Mouse (Mus musculus) lung, embryonic 14.5 days (tissue): ENCODE data around the gene Hist1h2bk. TPM values are rescaled to one million over a fixed set of nuclear protein-coding genes. Genes with fewer than 3 reads are reported as not detected.
"Not testable (repeated sequence)": the region's sequence is repeated elsewhere in the genome, so short reads cannot be mapped to it uniquely, and the experiment has no call there.

ENCODE experiments used
- ATAC-seq: fragments of 200-750 bp; cut with Nextera tagmentation; 2 replicates; pipeline ENCODE4 v1.8.0; 2017; ENCODE audit warnings: mild to moderate bottlenecking, moderate TSS enrichment, moderate library complexity; ENCODE audit not compliant: insufficient read depth
- DNase-seq: peaks from one replicate; pipeline ENCODE4 v3.0.0-alpha.2; 2015
- H3K27ac ChIP-seq: fragments of 300-500 bp; sonication (generic); 2 replicates; pipeline ENCODE4 v1.5.1; 2014; ENCODE audit warnings: low read depth, mild to moderate bottlenecking, moderate library complexity
- H3K27me3 ChIP-seq: fragments of 300-500 bp; sonication (generic); 2 replicates; pipeline ENCODE4 v1.6.1; 2014; ENCODE audit warnings: low read length, control low read depth; ENCODE audit not compliant: insufficient read depth
- H3K36me3 ChIP-seq: fragments of 300-500 bp; sonication (generic); 2 replicates; pipeline ENCODE4 v1.6.1; 2014; ENCODE audit warnings: control low read depth; ENCODE audit not compliant: insufficient read depth
- H3K4me1 ChIP-seq: fragments of 300-500 bp; sonication (generic); 2 replicates; pipeline ENCODE4 v1.6.1; 2014; ENCODE audit warnings: antibody characterized with exemption, control low read depth; ENCODE audit not compliant: insufficient read depth
- H3K4me2 ChIP-seq: fragments of 300-500 bp; sonication (generic); 2 replicates; pipeline ENCODE4 v1.6.1; 2014; ENCODE audit warnings: mild to moderate bottlenecking
- H3K4me3 ChIP-seq: fragments of 300-500 bp; sonication (generic); 2 replicates; pipeline ENCODE4 v1.5.1; 2014; ENCODE audit warnings: low read depth, low read length
- H3K9ac ChIP-seq: fragments of 300-500 bp; sonication (generic); 2 replicates; pipeline ENCODE4 v1.6.1; 2014
- H3K9me3 ChIP-seq: fragments of 300-500 bp; sonication (generic); 2 replicates; pipeline ENCODE4 v1.6.1; 2016; ENCODE audit warnings: low read depth, low read length, control low read depth
- CTCF ChIP-seq: IDR thresholded peaks from 2 replicates; pipeline ENCODE4 v1.5.1; 2016; ENCODE audit warnings: antibody characterized with exemption, low read depth
- WGBS: fragments of 180-500 bp; shearing (Covaris S2); extraction: QIAGEN DNeasy Blood & Tissue Kit; methylation state at CpG from one replicate; pipeline ENCODE4 v1.1.7; 2014; 5-methylcytosine and 5-hydroxymethylcytosine counted together
- polyA plus RNA-seq: library from polyadenylated mRNA; unstranded; fragments of >200 nt; fragmentation: Nextera tagmentation; extraction: Ambion mirVana; gene quantifications from 2 replicates; pipeline ENCODE4 v1.2.1, GENCODE M21; 2014

The Hist1h2bk gene
- 8.6 and 11.7 TPM in 2 replicates for polyA plus RNA-seq

DNA sequence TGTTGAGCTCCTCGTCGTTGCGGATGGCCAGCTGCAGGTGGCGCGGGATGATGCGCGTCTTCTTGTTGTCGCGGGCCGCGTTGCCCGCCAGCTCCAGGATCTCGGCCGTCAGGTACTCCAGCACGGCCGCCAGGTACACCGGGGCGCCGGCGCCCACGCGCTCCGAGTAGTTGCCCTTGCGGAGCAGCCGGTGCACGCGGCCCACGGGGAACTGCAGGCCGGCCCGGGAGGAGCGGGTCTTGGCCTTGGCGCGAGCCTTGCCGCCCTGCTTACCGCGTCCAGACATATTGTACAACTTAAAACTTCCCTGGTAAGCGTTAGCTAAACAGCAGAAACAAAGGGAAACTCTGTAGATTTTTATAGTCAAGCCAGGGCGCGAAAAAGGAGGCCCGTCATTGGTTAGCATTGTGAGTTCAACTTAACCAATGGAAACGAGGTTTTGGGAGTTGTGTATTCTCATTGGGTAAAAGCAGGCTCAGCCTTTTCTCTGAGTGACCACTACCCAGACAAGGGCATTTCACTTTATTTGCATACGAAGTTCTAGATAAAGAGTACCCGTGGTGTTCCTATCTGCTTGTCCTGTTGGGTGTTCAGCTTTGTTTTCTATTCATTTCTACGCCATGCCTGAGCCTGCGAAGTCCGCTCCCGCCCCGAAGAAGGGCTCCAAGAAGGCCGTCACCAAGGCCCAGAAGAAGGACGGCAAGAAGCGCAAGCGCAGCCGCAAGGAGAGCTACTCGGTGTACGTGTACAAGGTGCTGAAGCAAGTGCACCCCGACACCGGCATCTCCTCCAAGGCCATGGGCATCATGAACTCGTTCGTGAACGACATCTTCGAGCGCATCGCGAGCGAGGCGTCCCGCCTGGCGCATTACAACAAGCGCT, at the start of gene Hist1h2bk, which contains the start of gene Hist1h2ah:
Hist1h2bk (plus strand) TSS at position 604 of the 882 bp plus-strand sequence.
Hist1h2ah (minus strand) TSS at position 302 of the 882 bp plus-strand sequence.
- Histone ChIP-seq H3K4me2 (peak within 1 kb of the TSS; percentile 82), H3K9ac (peak within 1 kb of the TSS; percentile 79), H3K4me3 (peak within 1 kb of the TSS; percentile 47), H3K27ac (peak within 1 kb of the TSS; percentile 97)
- ATAC-seq (peak; percentile 98), DNase-seq (peak; percentile 98)
- WGBS, result under 1% methylated on average over 24 of the region's 69 CpGs
- not testable (repeated sequence) for H3K4me1 ChIP-seq, H3K27me3 ChIP-seq, H3K9me3 ChIP-seq, H3K36me3 ChIP-seq

DNA sequence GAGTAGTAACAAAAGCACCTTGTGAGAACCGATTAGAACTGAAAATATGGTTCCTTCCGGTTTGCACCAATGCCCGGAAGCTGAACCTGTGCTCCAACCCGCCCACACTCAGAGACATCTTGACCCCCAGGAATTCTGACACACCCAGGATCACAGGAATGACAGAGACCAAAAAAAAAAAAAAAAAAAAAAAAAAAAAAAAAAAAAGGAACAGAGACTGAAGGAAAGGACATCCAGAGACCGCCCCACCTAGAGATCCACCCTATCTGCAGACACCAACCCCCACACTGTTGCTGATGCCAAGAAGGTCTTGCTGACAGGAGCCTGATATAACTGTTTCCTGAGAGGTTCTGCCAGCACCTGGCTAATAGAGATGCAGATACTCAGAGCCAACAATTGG, 43.1 kb upstream of the Hist1h2bk start:
- peaks cover 23% of the 10 kb centered on the region for H3K27me3 ChIP-seq
- no peaks in the 10 kb centered on the region for H3K9me3 ChIP-seq
- TF ChIP-seq CTCF, result no peak
- no peaks in the 10 kb centered on the region for H3K36me3 ChIP-seq
- H3K27ac ChIP-seq, result no peak overlapping the region
- 73% methylated on average over 5 of the region's 5 CpGs for WGBS
- H3K4me1 ChIP-seq, result no peaks in the 10 kb centered on the region; the same call in 1 of the 2 replicates
- no peak overlapping the region for H3K4me3 ChIP-seq
- H3K4me2 ChIP-seq, result no peak overlapping the region
- no peak overlapping the region for H3K9ac ChIP-seq
- ATAC-seq (no peak), DNase-seq (no peak)

DNA sequence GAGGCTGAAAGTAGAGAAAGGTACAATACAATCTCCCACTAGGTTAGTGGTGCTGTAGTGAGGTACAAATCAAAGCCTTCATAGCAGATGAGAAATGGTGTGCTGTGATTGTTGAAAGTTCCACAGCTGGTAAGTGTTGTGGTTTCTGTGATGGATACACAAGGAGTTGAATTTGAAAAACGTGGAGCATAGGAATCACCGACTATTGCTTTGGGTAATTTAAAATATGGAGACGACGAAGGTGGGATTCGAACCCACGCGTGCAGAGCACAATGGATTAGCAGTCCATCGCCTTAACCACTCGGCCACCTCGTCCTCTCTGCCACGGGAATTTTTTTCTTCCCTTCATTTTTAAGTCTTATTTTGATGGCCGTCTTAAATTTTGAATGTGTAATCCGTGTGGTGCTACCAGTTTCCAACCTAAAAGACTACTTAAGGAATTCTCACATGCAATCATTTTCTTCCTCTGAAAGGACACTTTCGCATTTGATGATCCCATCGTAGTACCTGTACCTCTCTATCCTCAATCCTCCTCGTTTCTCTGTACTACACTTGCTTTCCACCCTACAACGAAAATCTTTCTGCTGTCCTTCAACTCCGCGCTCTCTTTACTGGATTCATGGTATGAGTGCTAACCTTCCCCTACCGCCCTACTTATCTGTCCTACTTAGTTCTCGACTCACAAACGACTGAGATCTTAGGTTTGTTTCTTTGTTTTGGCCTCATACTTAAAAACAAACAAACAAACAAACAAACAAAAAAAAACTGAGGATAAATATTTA, 41.5 kb upstream of the Hist1h2bk start:
- 3% methylated on average over 22 of the region's 22 CpGs for WGBS
- H3K27me3 ChIP-seq, result peaks cover 39% of the 10 kb centered on the region

DNA sequence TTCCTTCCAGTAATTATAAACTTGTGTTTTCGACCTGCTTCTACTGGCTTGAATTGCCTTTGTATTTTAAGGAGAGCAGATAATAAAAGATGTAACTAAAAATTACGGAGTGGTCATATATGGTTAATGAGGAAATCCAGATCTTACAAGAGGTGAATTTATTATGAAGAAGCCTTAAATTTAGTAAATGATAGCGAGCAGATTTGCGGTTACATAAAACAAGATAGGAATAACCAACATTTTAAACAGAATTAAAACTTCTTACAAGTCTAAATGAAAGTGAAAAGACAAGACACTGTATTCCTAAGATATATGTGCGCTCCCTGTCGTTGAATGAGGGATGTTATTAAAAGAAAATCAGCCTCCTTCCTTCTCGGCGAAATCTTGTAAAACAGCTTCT, 40.8 kb upstream of the Hist1h2bk start:
- ATAC-seq (no peak), DNase-seq (peak; percentile 42)
- 3% methylated on average over 8 of the region's 8 CpGs for WGBS
- H3K9ac ChIP-seq, result 0 out of 2 replicates have a peak overlapping the region, but pooled peaks have one; percentile 30
- TF ChIP-seq CTCF, result no peak
- no peaks in the 10 kb centered on the region; the same call in 1 of the 2 replicates for H3K4me1 ChIP-seq
- H3K27me3 ChIP-seq, result peaks cover 45% of the 10 kb centered on the region
- no peaks in the 10 kb centered on the region for H3K9me3 ChIP-seq
- no peak overlapping the region for H3K27ac ChIP-seq
- no peaks in the 10 kb centered on the region for H3K36me3 ChIP-seq
- peak overlapping the region; percentile 79 for H3K4me2 ChIP-seq
- peak overlapping the region; percentile 45 for H3K4me3 ChIP-seq

More for the DNA sequence above, 41.5 kb upstream of the Hist1h2bk start:
- no peak overlapping the region for H3K9ac ChIP-seq
- no peak overlapping the region for H3K27ac ChIP-seq
- H3K4me1 ChIP-seq, result no peaks in the 10 kb centered on the region; the same call in 1 of the 2 replicates
- no peak for TF ChIP-seq CTCF
- H3K4me2 ChIP-seq, result peak overlapping the region; percentile 79
- H3K4me3 ChIP-seq, result peak overlapping the region; percentile 45; the same call in 1 of the 2 replicates
- DNase-seq (peak; percentile 80), ATAC-seq (no peak)
- no peaks in the 10 kb centered on the region for H3K9me3 ChIP-seq
- no peaks in the 10 kb centered on the region for H3K36me3 ChIP-seq

DNA sequence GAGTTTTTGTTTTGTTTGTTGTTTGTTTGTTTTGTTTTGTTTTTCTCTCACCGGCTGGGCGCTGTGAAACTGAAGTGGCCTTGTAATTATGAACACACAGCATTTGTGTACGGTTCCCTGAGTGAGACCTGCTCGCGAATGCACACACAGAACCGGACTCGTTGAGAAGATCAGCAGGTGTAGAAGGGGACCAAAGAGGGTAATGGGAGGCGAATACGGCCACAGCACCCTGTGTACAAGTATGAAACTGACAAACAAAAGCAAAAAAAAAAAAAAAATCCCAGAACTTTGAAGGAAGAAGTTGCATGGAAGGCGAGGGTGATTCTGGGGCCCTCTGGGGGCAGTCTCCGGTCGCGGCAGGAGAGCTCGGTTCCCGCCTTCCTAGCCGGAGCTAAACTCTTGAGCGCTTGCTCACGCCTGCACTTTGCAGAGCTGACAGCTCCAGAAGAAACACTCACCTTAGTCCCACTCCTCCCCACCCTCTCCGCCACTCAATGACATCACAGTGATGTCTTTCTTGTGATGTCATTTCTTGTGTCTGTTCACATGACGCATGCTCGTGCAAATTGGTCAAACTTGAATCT, 40.2 kb upstream of the Hist1h2bk start:
- Histone ChIP-seq H3K36me3 (no peaks in the 10 kb centered on the region), H3K9me3 (no peaks in the 10 kb centered on the region), H3K27me3 (peaks cover 49% of the 10 kb centered on the region), H3K4me2 (peak overlapping the region; percentile 79), H3K4me1 (no peaks in the 10 kb centered on the region; the same call in 1 of the 2 replicates), H3K27ac (no peak overlapping the region), H3K4me3 (peak overlapping the region; percentile 45), H3K9ac (0 out of 2 replicates have a peak overlapping the region, but pooled peaks have one; percentile 30)
- under 1% methylated on average over 21 of the region's 21 CpGs for WGBS
- peak; percentile 78 for ATAC-seq
- DNase-seq, result peak; percentile 77
- TF ChIP-seq CTCF, result peak; percentile 33

DNA sequence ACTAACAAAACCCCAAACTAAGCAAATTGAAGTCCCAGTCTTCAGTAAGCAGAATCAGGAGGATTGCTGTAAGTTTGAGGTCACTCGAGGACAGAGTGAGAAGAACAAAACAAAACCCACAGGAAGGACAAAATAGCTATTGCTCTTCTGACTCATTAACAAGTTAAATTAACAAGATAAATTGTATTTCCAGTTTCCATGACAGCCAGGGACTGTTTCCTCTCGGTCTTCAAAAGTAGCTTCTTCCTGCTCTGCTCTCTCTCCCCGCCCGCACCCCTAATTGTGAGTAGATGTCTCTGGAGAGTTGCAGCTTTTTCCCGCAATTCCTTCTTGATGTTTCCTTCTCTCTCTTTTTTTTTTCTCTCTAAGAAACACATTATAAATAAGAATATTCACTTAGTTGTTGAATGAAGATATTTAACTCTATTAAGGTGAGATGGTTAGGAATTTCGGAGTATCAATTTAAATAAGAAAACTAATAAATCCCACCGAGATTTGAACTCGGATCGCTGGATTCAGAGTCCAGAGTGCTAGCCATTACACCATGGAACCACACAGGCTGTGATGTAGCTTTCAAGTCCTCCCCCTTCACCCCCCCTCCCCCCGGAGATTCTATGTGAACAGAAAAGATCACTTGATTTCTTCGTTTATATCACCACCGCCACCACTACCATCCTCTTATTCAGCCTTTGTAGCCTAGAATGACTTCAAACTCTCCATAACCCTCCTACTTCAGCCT, 39.4 kb upstream of the Hist1h2bk start:
- 2% methylated on average over 12 of the region's 12 CpGs for WGBS
- H3K4me3 ChIP-seq, result peak overlapping the region; percentile 45
- no peaks in the 10 kb centered on the region for H3K9me3 ChIP-seq
- H3K27me3 ChIP-seq, result peaks cover 57% of the 10 kb centered on the region
- H3K36me3 ChIP-seq, result no peaks in the 10 kb centered on the region
- peak overlapping the region; percentile 79 for H3K4me2 ChIP-seq
- no peak overlapping the region for H3K27ac ChIP-seq
- no peak for TF ChIP-seq CTCF
- peak; percentile 82 for DNase-seq
- H3K4me1 ChIP-seq, result no peaks in the 10 kb centered on the region; the same call in 1 of the 2 replicates
- peak; percentile 66; the same call in 1 of the 2 replicates for ATAC-seq
- no peak overlapping the region for H3K9ac ChIP-seq
